Mouse (Mus musculus): Measurements from ENCODE around the gene Cped1. TPM values are rescaled to one million over a fixed set of nuclear protein-coding genes. Genes with fewer than 3 reads are reported as not detected.

The Cped1 gene
- total RNA-seq, 2 experiments from 2014 or later, result 19.0 to 22.7 TPM

- intact Hi-C loops (cut with DNase I), result no loop called here
- DNase-seq, result peak in 1 of 2 experiments; percentile 23
Measured at GRCm38 (mm10) chr6:22269840-22270521, 284.3 kb downstream of the Cped1 start.

- DNase-seq, result no peak
- intact Hi-C loops (cut with DNase I), result no loop called here
Measured at GRCm38 (mm10) chr6:22277941-22278340, 292.2 kb downstream of the Cped1 start.

- intact Hi-C loops (cut with DNase I), result no loop called here
- DNase-seq, result peak; percentile 34 to 53
Measured at GRCm38 (mm10) chr6:22280217-22280861, 294.6 kb downstream of the Cped1 start.

- intact Hi-C loops (cut with DNase I), result no loop called here
- DNase-seq, result no peak
Measured at GRCm38 (mm10) chr6:22282405-22282804, 296.7 kb downstream of the Cped1 start.

GRCm38 (mm10) chr6:22288004-22288736 is 302.5 kb downstream of the Cped1 start, which contains the start of gene Wnt16:
Gene Wnt16, plus strand, starts transcription at chr6:22288227.
- DNase-seq, result no peak
- intact Hi-C loops (cut with DNase I), result no loop called here

- DNase-seq, result no peak
- intact Hi-C loops (cut with DNase I), result no loop called here
Measured at GRCm38 (mm10) chr6:22288737-22289460, 303.2 kb downstream of the Cped1 start.

GRCm38 (mm10) chr6:22289461-22290021 is 303.8 kb downstream of the Cped1 start:
- intact Hi-C loops (cut with DNase I), result no loop called here
- DNase-seq, result no peak

GRCm38 (mm10) chr6:22290790-22291189 is 305.1 kb downstream of the Cped1 start:
- DNase-seq, result no peak

GRCm38 (mm10) chr6:22292056-22292455 is 306.3 kb downstream of the Cped1 start:
- no peak for DNase-seq
- intact Hi-C loops (cut with DNase I), result no loop called here

More at GRCm38 (mm10) chr6:22290790-22291189, 305.1 kb downstream of the Cped1 start:
- intact Hi-C loops (cut with DNase I), result no loop called here

- no peak for DNase-seq
- intact Hi-C loops (cut with DNase I), result no loop called here
Measured at GRCm38 (mm10) chr6:22293922-22294321, 308.2 kb downstream of the Cped1 start.

GRCm38 (mm10) chr6:22297028-22297427 is 311.3 kb downstream of the Cped1 start:
- intact Hi-C loops (cut with DNase I), result no loop called here

GRCm38 (mm10) chr6:22298059-22298458 is 312.3 kb downstream of the Cped1 start:
- intact Hi-C loops (cut with DNase I), result no loop called here
- DNase-seq, result no peak

More at GRCm38 (mm10) chr6:22297028-22297427, 311.3 kb downstream of the Cped1 start:
- no peak for DNase-seq

Other genes with a start within 250 kb of the Cped1 start
- 10 to 100 TPM; 12.5 to 13.4 TPM for gene Tspan12, start 133.4 kb upstream of the Cped1 start, total RNA-seq (2021)
- gene Ing3, start 36.3 kb upstream of the Cped1 start, total RNA-seq (2021), result 1 to 10 TPM; 7.5 to 8.8 TPM